Mouse (Mus musculus): Measurements from ENCODE around the gene Ttc34. TPM values are rescaled to one million over a fixed set of nuclear protein-coding genes. Genes with fewer than 3 reads are reported as not detected.
A peak's percentile ranks its signal among the peaks of the same experiment; 100 is the strongest.

Gene Ttc34
- polyA plus RNA-seq, 1 experiment from 2014 or later, result 2.1 TPM

DNA sequence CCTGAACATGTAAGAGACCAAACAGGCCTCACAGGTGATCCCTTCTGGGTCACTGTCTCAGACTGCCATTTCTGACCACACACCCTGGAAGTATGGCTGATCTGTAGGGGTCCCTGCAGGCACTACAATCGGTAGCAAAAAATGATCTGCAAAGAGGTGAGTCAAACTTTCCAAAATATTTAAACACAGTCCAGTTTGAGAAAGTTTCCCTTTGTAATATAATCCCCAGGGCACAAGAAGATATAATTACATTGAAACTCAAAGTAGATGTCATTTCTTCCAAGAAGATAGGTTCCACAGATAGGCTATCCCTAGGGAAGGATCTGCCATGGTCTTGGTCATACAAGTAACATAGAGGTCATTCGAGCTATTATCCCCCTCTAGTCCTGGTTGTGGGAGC lies 65.1 kb downstream of the Ttc34 start:
- Histone ChIP-seq H3K27ac (ENCODE audit: low read length) (no peak overlapping the region), H3K9me3 (ENCODE audit: control insufficient read depth, low read length) (no peaks in the 10 kb centered on the region), H3K4me3 (replicated peaks; ENCODE audit: low read length) (no peak overlapping the region), H3K36me3 (ENCODE audit: control insufficient read depth, insufficient read depth) (no peaks in the 10 kb centered on the region), H3K27me3 (replicated peaks; ENCODE audit: control insufficient read depth, insufficient read depth, low read length) (no peaks in the 10 kb centered on the region), H3K4me2 (ENCODE audit: low read length) (no peak overlapping the region), H3K9ac (replicated peaks; ENCODE audit: low read depth, low read length) (no peak overlapping the region), H3K4me1 (replicated peaks; ENCODE audit: control insufficient read depth, insufficient read depth, low read length) (peaks cover 14% of the 10 kb centered on the region)
- 88% methylated on average over 2 of the region's 2 CpGs for WGBS
- ATAC-seq, result no peak

DNA sequence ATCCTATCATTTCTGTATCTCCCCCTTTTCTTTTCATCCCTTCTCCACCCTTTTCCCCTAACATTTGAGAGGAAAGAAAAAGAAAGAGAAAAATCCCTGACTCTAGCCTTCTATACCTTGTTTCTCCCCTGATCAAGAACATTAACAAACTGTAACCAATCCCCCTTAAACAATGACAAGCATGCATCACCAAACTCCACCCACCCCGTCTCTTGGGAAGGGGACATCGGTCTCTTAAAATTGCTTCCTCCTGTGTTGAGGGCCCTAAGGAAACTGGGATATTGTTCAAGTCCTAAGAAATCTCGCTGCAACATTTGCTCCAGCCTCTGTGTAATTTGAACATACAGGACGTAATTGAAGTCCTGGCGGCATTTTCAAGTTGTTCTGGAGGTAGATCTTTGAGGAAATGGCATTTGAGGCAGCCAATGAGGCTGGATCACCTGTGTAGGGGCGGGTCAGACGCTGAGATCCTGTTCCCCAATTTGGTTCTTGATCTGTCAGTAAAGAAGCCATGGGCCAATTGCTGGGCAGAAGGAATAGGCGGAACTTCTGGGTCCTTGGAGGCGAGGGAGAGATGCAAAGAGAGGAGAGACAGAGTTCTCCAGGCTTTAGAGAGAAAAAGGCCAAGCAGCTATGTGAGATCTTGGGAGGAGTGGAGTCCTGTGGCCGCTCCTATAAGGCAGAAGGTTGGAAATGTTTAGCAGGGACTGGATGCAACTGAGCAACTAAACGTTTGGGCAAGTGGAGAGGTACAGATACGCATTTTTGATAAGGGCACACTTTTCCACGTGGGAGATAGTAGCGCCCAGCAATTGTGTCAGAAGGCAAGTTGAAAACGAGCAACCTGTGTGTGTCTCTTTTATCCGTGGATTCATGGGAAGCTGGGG lies 67.2 kb downstream of the Ttc34 start:
- peak; percentile 97 for ATAC-seq

DNA sequence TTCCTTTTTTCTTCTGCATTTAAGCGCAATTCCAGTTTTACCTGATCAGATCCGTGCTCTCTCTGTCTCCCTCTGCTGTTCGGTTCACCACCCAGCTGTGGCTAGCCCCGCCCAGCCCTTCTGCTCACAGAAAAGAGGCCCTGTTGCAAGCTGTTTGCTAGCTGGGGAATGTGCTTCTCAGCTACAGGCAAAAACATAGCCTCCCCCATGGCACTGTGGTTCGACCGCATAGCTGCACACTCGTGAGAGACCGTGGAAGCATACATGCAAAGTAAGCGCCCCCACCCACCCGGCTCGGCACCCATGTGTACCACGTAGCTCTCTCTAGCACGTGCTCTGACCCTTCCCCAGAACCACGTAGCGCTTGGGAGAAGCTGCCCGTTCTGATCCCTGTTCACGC lies 70.6 kb downstream of the Ttc34 start:
- H3K4me1 ChIP-seq (replicated peaks; ENCODE audit: control insufficient read depth, insufficient read depth, low read length), result peaks cover 3% of the 10 kb centered on the region; the same call in 1 of the 2 replicates
- no peaks in the 10 kb centered on the region for H3K27me3 ChIP-seq (replicated peaks; ENCODE audit: control insufficient read depth, insufficient read depth, low read length)
- H3K4me2 ChIP-seq (ENCODE audit: low read length), result no peak overlapping the region
- H3K27ac ChIP-seq (ENCODE audit: low read length), result no peak overlapping the region
- H3K36me3 ChIP-seq (ENCODE audit: control insufficient read depth, insufficient read depth), result no peaks in the 10 kb centered on the region
- H3K9me3 ChIP-seq (ENCODE audit: control insufficient read depth, low read length), result no peaks in the 10 kb centered on the region
- no peak overlapping the region for H3K4me3 ChIP-seq (replicated peaks; ENCODE audit: low read length)
- 45% methylated on average over 17 of the region's 17 CpGs for WGBS
- 0 out of 2 replicates have a peak overlapping the region, but pooled peaks have one; percentile 39 for H3K9ac ChIP-seq (replicated peaks; ENCODE audit: low read depth, low read length)
- ATAC-seq, result peak; percentile 70

More for the DNA sequence above, 67.2 kb downstream of the Ttc34 start:
- H3K9me3 ChIP-seq (ENCODE audit: control insufficient read depth, low read length), result no peaks in the 10 kb centered on the region
- H3K4me2 ChIP-seq (ENCODE audit: low read length), result peak overlapping the region; percentile 67
- H3K4me1 ChIP-seq (replicated peaks; ENCODE audit: control insufficient read depth, insufficient read depth, low read length), result peaks cover 3% of the 10 kb centered on the region; the same call in 1 of the 2 replicates
- WGBS, result 3% methylated on average over 16 of the region's 16 CpGs
- H3K4me3 ChIP-seq (replicated peaks; ENCODE audit: low read length), result peak overlapping the region; percentile 44
- H3K9ac ChIP-seq (replicated peaks; ENCODE audit: low read depth, low read length), result peak overlapping the region; percentile 50
- no peak overlapping the region for H3K27ac ChIP-seq (ENCODE audit: low read length)
- no peaks in the 10 kb centered on the region for H3K36me3 ChIP-seq (ENCODE audit: control insufficient read depth, insufficient read depth)
- no peaks in the 10 kb centered on the region for H3K27me3 ChIP-seq (replicated peaks; ENCODE audit: control insufficient read depth, insufficient read depth, low read length)

DNA sequence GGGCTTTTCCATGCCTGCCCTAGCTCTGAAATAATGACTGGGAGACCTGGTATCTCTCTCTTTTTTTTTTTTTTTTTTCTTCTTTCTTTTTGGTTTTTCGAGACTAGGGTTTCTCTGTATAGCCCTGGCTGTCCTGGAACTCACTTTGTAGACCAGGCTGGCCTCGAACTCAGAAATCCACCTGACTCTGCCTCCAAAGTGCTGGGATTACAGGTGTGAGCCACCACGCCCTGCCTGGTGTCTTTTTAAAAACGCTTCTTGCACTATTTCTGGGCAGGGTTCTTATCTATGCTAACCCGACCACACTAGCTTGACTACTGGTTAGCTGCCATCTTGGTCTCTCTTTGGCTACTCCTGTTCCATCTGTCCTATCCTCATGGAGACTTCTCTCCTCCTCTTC lies 71.2 kb downstream of the Ttc34 start:
- Histone ChIP-seq H3K4me3 (replicated peaks; ENCODE audit: low read length) (no peak overlapping the region), H3K9ac (replicated peaks; ENCODE audit: low read depth, low read length) (no peak overlapping the region), H3K9me3 (ENCODE audit: control insufficient read depth, low read length) (no peaks in the 10 kb centered on the region), H3K4me1 (replicated peaks; ENCODE audit: control insufficient read depth, insufficient read depth, low read length) (peaks cover 3% of the 10 kb centered on the region; the same call in 1 of the 2 replicates), H3K27me3 (replicated peaks; ENCODE audit: control insufficient read depth, insufficient read depth, low read length) (no peaks in the 10 kb centered on the region), H3K27ac (ENCODE audit: low read length) (no peak overlapping the region), H3K4me2 (ENCODE audit: low read length) (no peak overlapping the region), H3K36me3 (ENCODE audit: control insufficient read depth, insufficient read depth) (no peaks in the 10 kb centered on the region)
- ATAC-seq, result no peak
- WGBS, result 91% methylated on average over 5 of the region's 5 CpGs

DNA sequence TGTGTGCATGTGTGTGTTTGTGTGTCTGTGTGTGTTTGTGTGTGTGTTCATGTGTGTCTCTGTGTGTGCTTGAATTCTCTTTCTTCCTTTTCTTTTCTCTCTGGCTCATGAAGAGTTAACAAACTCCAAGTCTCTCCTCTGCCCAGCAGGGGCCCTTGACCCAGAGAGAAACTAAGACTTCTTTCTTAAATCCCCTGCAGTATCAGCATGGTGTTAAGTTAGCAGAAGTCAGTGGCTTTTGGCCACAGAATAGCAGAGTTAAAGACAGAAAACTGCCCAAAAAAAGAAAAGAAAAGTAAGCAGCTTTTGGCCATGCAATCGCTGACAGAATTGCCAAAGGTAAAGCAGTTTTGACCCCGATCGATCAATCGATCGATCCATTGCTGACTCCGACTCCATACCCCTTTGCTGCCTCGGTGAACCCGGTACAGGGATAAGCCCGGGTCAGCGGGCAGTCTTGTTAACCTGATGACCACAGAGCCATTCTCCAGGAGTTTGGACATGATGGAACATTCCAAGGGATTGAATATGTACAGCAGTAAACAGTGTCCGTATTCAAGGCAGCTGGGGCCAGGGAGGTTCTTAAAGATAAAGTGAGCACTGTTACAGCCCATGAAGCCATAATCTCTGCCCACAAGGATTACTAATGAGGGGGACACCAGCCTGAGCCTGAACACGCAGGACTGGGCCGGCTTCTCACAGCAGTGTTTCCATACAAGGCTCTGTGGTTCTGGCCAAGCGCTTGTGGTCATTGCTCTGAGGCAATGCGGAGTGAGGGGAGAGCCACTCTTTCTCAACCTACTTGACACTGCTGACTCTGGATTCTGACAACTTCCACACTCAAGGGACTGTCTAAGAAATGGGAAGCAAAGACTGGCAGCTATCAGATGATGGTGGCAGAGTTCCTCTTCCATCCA lies 73.6 kb downstream of the Ttc34 start:
- H3K27ac ChIP-seq (ENCODE audit: low read length), result no peak overlapping the region
- no peaks in the 10 kb centered on the region for H3K9me3 ChIP-seq (ENCODE audit: control insufficient read depth, low read length)
- H3K36me3 ChIP-seq (ENCODE audit: control insufficient read depth, insufficient read depth), result no peaks in the 10 kb centered on the region
- no peak for ATAC-seq
- H3K9ac ChIP-seq (replicated peaks; ENCODE audit: low read depth, low read length), result no peak overlapping the region
- H3K4me1 ChIP-seq (replicated peaks; ENCODE audit: control insufficient read depth, insufficient read depth, low read length), result peaks cover 3% of the 10 kb centered on the region; the same call in 1 of the 2 replicates
- H3K4me3 ChIP-seq (replicated peaks; ENCODE audit: low read length), result no peak overlapping the region
- 13% methylated on average over 15 of the region's 15 CpGs for WGBS
- no peak overlapping the region for H3K4me2 ChIP-seq (ENCODE audit: low read length)
- H3K27me3 ChIP-seq (replicated peaks; ENCODE audit: control insufficient read depth, insufficient read depth, low read length), result no peaks in the 10 kb centered on the region

DNA sequence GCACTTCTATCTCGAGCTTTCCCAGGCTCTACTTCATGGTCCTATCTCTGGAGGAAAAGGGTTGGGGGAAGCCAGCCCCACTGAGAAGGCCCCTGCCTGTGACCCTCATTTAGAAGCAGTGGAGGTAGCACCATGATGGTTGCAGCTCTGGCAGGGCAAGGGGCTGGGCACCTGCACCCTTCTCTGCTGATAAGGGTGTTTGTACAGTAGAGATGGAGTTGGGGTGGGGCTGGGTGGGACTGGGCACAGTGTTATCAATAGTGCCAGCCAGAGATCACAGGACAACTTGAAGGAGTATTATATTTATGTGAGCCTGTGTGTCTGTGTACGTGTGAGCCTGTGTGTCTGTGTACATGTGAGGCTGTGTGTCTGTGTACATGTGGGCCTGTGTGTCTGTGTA lies 74.4 kb downstream of the Ttc34 start:
- 80% methylated on average over 2 of the region's 2 CpGs for WGBS
- Histone ChIP-seq H3K9me3 (ENCODE audit: control insufficient read depth, low read length) (no peaks in the 10 kb centered on the region), H3K27ac (ENCODE audit: low read length) (no peak overlapping the region), H3K4me1 (replicated peaks; ENCODE audit: control insufficient read depth, insufficient read depth, low read length) (peaks cover 3% of the 10 kb centered on the region; the same call in 1 of the 2 replicates), H3K9ac (replicated peaks; ENCODE audit: low read depth, low read length) (no peak overlapping the region), H3K27me3 (replicated peaks; ENCODE audit: control insufficient read depth, insufficient read depth, low read length) (no peaks in the 10 kb centered on the region), H3K4me2 (ENCODE audit: low read length) (no peak overlapping the region), H3K4me3 (replicated peaks; ENCODE audit: low read length) (no peak overlapping the region), H3K36me3 (ENCODE audit: control insufficient read depth, insufficient read depth) (no peaks in the 10 kb centered on the region)
- no peak for ATAC-seq

DNA sequence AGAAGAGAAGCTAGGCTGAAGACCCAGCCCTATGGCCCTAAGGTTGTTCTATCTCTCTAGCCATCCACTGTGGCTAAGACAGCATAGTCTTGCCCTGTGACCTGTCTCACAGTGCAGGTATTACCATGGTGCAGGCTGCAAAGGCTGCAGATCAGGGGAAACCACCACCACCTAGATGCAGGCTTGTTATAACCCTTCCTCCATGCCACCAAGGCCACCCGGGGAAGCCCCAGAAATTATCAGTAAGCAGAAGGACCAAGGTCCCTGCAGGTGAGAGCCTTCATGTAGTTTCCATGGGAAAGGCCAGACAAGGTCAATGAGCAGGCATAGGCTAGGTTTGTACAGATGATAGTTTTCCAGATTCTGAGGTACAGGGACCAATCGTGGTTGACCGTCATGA lies 76.6 kb downstream of the Ttc34 start:
- Histone ChIP-seq H3K27me3 (replicated peaks; ENCODE audit: control insufficient read depth, insufficient read depth, low read length) (no peaks in the 10 kb centered on the region), H3K27ac (ENCODE audit: low read length) (no peak overlapping the region), H3K9me3 (ENCODE audit: control insufficient read depth, low read length) (no peaks in the 10 kb centered on the region), H3K9ac (replicated peaks; ENCODE audit: low read depth, low read length) (no peak overlapping the region), H3K4me1 (replicated peaks; ENCODE audit: control insufficient read depth, insufficient read depth, low read length) (no peaks in the 10 kb centered on the region), H3K4me2 (ENCODE audit: low read length) (no peak overlapping the region), H3K36me3 (ENCODE audit: control insufficient read depth, insufficient read depth) (no peaks in the 10 kb centered on the region), H3K4me3 (replicated peaks; ENCODE audit: low read length) (no peak overlapping the region)
- WGBS, result 94% methylated on average over 3 of the region's 3 CpGs
- no peak for ATAC-seq

DNA sequence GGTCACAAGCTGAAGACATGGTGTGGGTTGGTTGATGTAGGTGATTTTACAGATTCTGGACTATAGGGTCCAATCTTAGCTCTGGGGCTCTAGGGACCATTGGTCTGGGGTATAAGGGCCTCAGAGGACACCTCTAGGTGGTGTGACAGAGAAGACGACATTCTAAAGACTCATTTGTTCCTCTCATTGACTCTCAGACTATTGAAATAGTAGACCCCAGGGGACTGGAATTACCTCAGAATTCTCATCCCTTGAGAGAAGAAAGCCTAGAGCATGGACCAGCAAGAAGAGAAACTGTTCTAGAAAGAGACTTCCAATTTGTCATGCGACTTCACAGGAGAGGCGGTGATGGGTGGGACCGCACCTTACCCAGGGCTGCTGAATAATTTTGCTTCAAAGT lies 77.0 kb downstream of the Ttc34 start:
- WGBS, result 93% methylated on average over 4 of the region's 4 CpGs
- H3K9me3 ChIP-seq (ENCODE audit: control insufficient read depth, low read length), result no peaks in the 10 kb centered on the region
- no peaks in the 10 kb centered on the region for H3K36me3 ChIP-seq (ENCODE audit: control insufficient read depth, insufficient read depth)
- H3K9ac ChIP-seq (replicated peaks; ENCODE audit: low read depth, low read length), result no peak overlapping the region
- no peaks in the 10 kb centered on the region for H3K4me1 ChIP-seq (replicated peaks; ENCODE audit: control insufficient read depth, insufficient read depth, low read length)
- no peak overlapping the region for H3K4me3 ChIP-seq (replicated peaks; ENCODE audit: low read length)
- no peaks in the 10 kb centered on the region for H3K27me3 ChIP-seq (replicated peaks; ENCODE audit: control insufficient read depth, insufficient read depth, low read length)
- no peak for ATAC-seq
- H3K4me2 ChIP-seq (ENCODE audit: low read length), result no peak overlapping the region
- H3K27ac ChIP-seq (ENCODE audit: low read length), result no peak overlapping the region

DNA sequence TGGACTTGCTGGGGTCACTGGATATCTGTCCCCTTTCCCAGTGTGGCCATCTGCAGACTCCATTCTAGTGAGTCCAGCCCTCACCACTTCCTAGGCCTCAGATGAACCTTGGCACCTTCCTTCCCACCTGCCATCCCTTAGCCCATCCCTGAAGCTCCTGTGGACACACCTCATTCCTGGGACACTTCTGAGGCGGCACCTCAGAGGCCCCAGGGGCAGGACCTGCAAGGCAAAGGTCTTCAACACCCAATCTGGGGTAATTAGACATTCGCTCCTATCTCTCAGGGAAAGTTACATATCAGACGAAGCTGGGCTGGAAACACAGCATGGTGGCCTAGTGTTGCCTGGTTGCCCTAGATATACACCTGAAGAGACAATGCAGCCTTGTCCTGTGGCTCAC lies 77.4 kb downstream of the Ttc34 start:
- Histone ChIP-seq H3K9me3 (ENCODE audit: control insufficient read depth, low read length) (no peaks in the 10 kb centered on the region), H3K9ac (replicated peaks; ENCODE audit: low read depth, low read length) (no peak overlapping the region), H3K4me3 (replicated peaks; ENCODE audit: low read length) (no peak overlapping the region), H3K4me2 (ENCODE audit: low read length) (no peak overlapping the region), H3K27me3 (replicated peaks; ENCODE audit: control insufficient read depth, insufficient read depth, low read length) (no peaks in the 10 kb centered on the region), H3K27ac (ENCODE audit: low read length) (no peak overlapping the region), H3K36me3 (ENCODE audit: control insufficient read depth, insufficient read depth) (no peaks in the 10 kb centered on the region), H3K4me1 (replicated peaks; ENCODE audit: control insufficient read depth, insufficient read depth, low read length) (no peaks in the 10 kb centered on the region)
- ATAC-seq, result no peak
- 79% methylated on average over 3 of the region's 3 CpGs for WGBS

Measured in forebrain, embryonic 16.5 days (tissue).